Mouse (Mus musculus) gastrocnemius, postnatal 25 days (tissue): ENCODE results near the gene Gm17409. TPM values are rescaled to one million over a fixed set of nuclear protein-coding genes. Genes with fewer than 3 reads are reported as not detected.

Source experiments
- total RNA-seq, 2 experiments: library from RNA; stranded (reverse); gene quantifications; 1 replicate in 1 of 2; 2 replicates in 1 of 2; pipeline ENCODE4 v1.2.3; 2021

Gene Gm17409
- total RNA-seq, 2 experiments from 2014 or later: not detected

Other genes starting within 250 kb of the Gm17409 start
- gene Acvr1c, start 112.2 kb upstream of the Gm17409 start, total RNA-seq: 1 to 10 TPM in 1 of 2 experiments, under 1 TPM in 1; 0.08 to 4.2 TPM
- gene Acvr1, start 97.0 kb downstream of the Gm17409 start, total RNA-seq: 10 to 100 TPM; 12.4 to 16.2 TPM
- 1 to 10 TPM; 1.9 to 2.4 TPM for gene Upp2, start 97.2 kb downstream of the Gm17409 start, total RNA-seq